Mouse (Mus musculus): ENCODE measurements around the gene Rps10. TPM values are rescaled to one million over a fixed set of nuclear protein-coding genes. Genes with fewer than 3 reads are reported as not detected.

The Rps10 gene
- polyA plus RNA-seq, 1 experiment from 2014 or later: 934 TPM

- Histone ChIP-seq H3K36me3 (ENCODE audit: control insufficient read depth, insufficient read depth, low read length) (no peaks in the 10 kb centered on the region; the same call in none of the 2 replicates), H3K4me1 (ENCODE audit: control insufficient read depth, insufficient read depth, low read length) (peaks cover 25% of the 10 kb centered on the region), H3K4me3 (ENCODE audit: low read length) (peak overlapping the region; percentile 95), H3K4me2 (ENCODE audit: low read depth, low read length) (peak overlapping the region; percentile 73), H3K27me3 (replicated peaks; ENCODE audit: control insufficient read depth, insufficient read depth, low read length) (no peaks in the 10 kb centered on the region), H3K9ac (ENCODE audit: low read depth, low read length) (peak overlapping the region; percentile 99), H3K9me3 (ENCODE audit: control insufficient read depth, low read length) (0 out of 2 replicates have a peak, but pooled peaks cover 2% of the 10 kb centered on the region), H3K27ac (ENCODE audit: low read length) (peak overlapping the region; percentile 91)
- 2% methylated on average over 23 of the region's 23 CpGs for WGBS
- ATAC-seq: no peak
Measured at GRCm38 (mm10) chr17:27621705-27622531, 14.6 kb downstream of the Rps10 start.

DNA sequence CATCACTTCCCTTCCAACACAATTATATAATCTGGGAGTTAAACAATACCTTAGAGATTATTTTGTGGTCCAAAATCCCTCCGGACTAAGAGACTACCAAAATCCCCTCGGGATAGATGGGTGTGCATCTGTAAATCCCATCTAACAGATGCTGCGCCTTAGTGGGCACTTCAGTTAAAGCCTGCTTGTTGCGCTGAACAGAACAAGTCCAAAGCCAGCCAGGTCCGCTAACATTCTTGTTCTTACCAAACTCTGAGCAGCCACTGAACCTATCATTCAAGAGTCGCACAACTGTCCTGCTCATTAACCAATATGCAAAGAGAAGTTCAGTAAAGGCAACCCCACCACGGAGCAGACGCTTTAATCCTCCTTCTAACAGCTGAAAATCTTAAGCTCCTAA lies 15.3 kb downstream of the Rps10 start:
- Histone ChIP-seq H3K4me3 (ENCODE audit: low read length) (peak overlapping the region; percentile 95), H3K9me3 (ENCODE audit: control insufficient read depth, low read length) (0 out of 2 replicates have a peak, but pooled peaks cover 2% of the 10 kb centered on the region), H3K9ac (ENCODE audit: low read depth, low read length) (peak overlapping the region; percentile 99), H3K36me3 (ENCODE audit: control insufficient read depth, insufficient read depth, low read length) (no peaks in the 10 kb centered on the region; the same call in none of the 2 replicates), H3K27ac (ENCODE audit: low read length) (no peak overlapping the region), H3K4me1 (ENCODE audit: control insufficient read depth, insufficient read depth, low read length) (peaks cover 21% of the 10 kb centered on the region), H3K27me3 (replicated peaks; ENCODE audit: control insufficient read depth, insufficient read depth, low read length) (no peaks in the 10 kb centered on the region), H3K4me2 (ENCODE audit: low read depth, low read length) (peak overlapping the region; percentile 73)
- no peak for ATAC-seq
- 46% methylated on average over 8 of the region's 8 CpGs for WGBS

DNA sequence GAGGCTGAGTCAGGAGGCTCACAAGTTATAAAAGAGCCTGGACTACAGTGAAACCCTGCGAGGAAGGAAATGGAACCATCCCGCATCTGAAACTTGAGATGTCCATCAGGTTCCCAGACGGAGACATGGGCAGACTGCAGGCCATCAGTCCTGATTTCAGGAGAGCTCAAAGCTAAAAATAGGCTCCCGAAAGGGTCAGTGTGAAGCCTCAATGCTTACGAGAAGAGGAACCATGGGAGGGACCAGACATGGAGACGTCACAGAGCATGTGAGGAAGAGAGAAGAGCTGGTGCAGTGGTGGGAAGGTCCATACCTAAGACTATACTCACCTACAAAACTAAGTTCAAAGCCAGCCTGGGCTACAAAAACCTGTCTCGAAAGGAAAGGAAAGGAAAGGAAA lies 21.1 kb downstream of the Rps10 start:
- whole genome bisulfite sequencing: 77% methylated on average over 7 of the region's 7 CpGs
- Histone ChIP-seq H3K9me3 (ENCODE audit: control insufficient read depth, low read length) (0 out of 2 replicates have a peak, but pooled peaks cover 2% of the 10 kb centered on the region), H3K4me1 (ENCODE audit: control insufficient read depth, insufficient read depth, low read length) (peaks cover 17% of the 10 kb centered on the region), H3K4me2 (ENCODE audit: low read depth, low read length) (no peak overlapping the region), H3K9ac (ENCODE audit: low read depth, low read length) (no peak overlapping the region), H3K27ac (ENCODE audit: low read length) (no peak overlapping the region), H3K36me3 (ENCODE audit: control insufficient read depth, insufficient read depth, low read length) (no peaks in the 10 kb centered on the region; the same call in none of the 2 replicates), H3K27me3 (replicated peaks; ENCODE audit: control insufficient read depth, insufficient read depth, low read length) (no peaks in the 10 kb centered on the region), H3K4me3 (ENCODE audit: low read length) (no peak overlapping the region)
- ATAC-seq: no peak

DNA sequence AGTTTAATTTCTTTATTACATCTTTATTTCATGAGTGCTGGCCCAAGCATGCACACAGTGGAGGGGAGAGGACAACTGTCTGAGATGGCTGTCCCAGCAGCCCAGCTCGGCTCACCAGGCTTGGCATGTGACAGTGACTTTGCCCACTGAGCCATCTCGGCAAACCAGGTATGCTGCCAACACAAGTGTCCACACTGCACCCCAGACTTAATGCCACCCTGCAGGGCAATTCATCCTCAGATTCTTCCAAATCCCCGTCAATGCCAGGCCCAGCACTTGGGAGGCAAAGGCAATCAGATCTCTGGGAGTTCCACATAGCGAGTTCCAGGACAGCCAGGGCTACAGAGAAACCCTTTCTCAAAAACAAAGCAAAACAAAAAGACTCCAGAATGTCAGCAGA lies 23.5 kb downstream of the Rps10 start:
- H3K4me3 ChIP-seq (ENCODE audit: low read length): no peak overlapping the region
- H3K4me1 ChIP-seq (ENCODE audit: control insufficient read depth, insufficient read depth, low read length): peaks cover 16% of the 10 kb centered on the region
- no peak overlapping the region for H3K4me2 ChIP-seq (ENCODE audit: low read depth, low read length)
- H3K36me3 ChIP-seq (ENCODE audit: control insufficient read depth, insufficient read depth, low read length): no peaks in the 10 kb centered on the region; the same call in 1 of the 2 replicates
- H3K9ac ChIP-seq (ENCODE audit: low read depth, low read length): no peak overlapping the region
- WGBS: 75% methylated on average over 4 of the region's 4 CpGs
- H3K9me3 ChIP-seq (ENCODE audit: control insufficient read depth, low read length): 0 out of 2 replicates have a peak, but pooled peaks cover 2% of the 10 kb centered on the region
- no peak overlapping the region for H3K27ac ChIP-seq (ENCODE audit: low read length)
- H3K27me3 ChIP-seq (replicated peaks; ENCODE audit: control insufficient read depth, insufficient read depth, low read length): no peaks in the 10 kb centered on the region
- no peak for ATAC-seq

DNA sequence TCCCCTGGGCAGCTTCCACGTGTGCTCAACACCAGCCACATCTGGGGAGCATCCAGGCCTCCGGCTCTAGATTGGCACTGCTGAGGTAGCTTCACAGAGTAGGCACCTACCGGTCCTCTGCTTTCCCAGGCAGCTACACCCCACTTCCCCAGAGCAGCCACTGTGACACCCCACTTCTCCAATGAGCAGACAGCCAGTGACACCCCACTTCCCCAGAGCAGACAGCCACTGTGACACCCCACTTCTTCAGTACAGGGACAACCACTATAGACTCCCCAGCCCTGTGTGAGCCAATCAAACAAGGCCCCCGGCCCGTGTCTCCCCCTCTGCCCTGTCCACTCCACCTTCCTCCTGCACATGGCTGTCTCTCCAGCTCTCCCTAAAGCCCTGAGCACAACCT lies 24.5 kb downstream of the Rps10 start:
- Histone ChIP-seq H3K9ac (ENCODE audit: low read depth, low read length) (0 out of 2 replicates have a peak overlapping the region, but pooled peaks have one; percentile 34), H3K27me3 (replicated peaks; ENCODE audit: control insufficient read depth, insufficient read depth, low read length) (no peaks in the 10 kb centered on the region), H3K4me3 (ENCODE audit: low read length) (no peak overlapping the region), H3K27ac (ENCODE audit: low read length) (no peak overlapping the region), H3K4me2 (ENCODE audit: low read depth, low read length) (no peak overlapping the region), H3K9me3 (ENCODE audit: control insufficient read depth, low read length) (no peaks in the 10 kb centered on the region), H3K36me3 (ENCODE audit: control insufficient read depth, insufficient read depth, low read length) (no peaks in the 10 kb centered on the region; the same call in 1 of the 2 replicates), H3K4me1 (ENCODE audit: control insufficient read depth, insufficient read depth, low read length) (peaks cover 16% of the 10 kb centered on the region)
- no peak for ATAC-seq
- 78% methylated on average over 5 of the region's 5 CpGs for WGBS

DNA sequence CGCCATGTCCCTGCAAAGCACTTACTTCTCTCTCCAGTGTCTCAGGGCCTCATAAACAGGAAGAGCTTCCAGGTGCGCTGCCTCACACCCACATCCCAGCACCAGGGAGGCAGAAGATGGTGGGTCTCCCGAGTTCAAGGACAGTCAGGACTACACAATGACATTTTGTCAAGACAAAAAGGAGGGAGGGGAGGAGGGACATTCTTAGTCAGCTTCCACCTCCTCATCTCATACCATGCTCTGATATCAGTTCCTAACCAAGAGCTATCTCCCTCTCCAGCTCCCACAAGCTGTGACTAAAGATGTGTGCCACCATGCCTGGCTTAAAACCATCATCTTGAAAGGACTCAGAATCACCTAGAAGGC lies 25.0 kb downstream of the Rps10 start:
- Histone ChIP-seq H3K27me3 (replicated peaks; ENCODE audit: control insufficient read depth, insufficient read depth, low read length) (no peaks in the 10 kb centered on the region), H3K9me3 (ENCODE audit: control insufficient read depth, low read length) (no peaks in the 10 kb centered on the region), H3K4me3 (ENCODE audit: low read length) (no peak overlapping the region), H3K4me1 (ENCODE audit: control insufficient read depth, insufficient read depth, low read length) (peaks cover 16% of the 10 kb centered on the region), H3K4me2 (ENCODE audit: low read depth, low read length) (no peak overlapping the region), H3K27ac (ENCODE audit: low read length) (no peak overlapping the region), H3K9ac (ENCODE audit: low read depth, low read length) (no peak overlapping the region), H3K36me3 (ENCODE audit: control insufficient read depth, insufficient read depth, low read length) (no peaks in the 10 kb centered on the region)
- ATAC-seq: no peak
- 63% methylated on average over 3 of the region's 3 CpGs for WGBS

GRCm38 (mm10) chr17:27610679-27611518 lies 25.6 kb downstream of the Rps10 start:
- no peak overlapping the region for H3K9ac ChIP-seq (ENCODE audit: low read depth, low read length)
- no peaks in the 10 kb centered on the region for H3K9me3 ChIP-seq (ENCODE audit: control insufficient read depth, low read length)
- H3K36me3 ChIP-seq (ENCODE audit: control insufficient read depth, insufficient read depth, low read length): no peaks in the 10 kb centered on the region
- peaks cover 19% of the 10 kb centered on the region for H3K4me1 ChIP-seq (ENCODE audit: control insufficient read depth, insufficient read depth, low read length)
- H3K27me3 ChIP-seq (replicated peaks; ENCODE audit: control insufficient read depth, insufficient read depth, low read length): no peaks in the 10 kb centered on the region
- H3K27ac ChIP-seq (ENCODE audit: low read length): no peak overlapping the region
- WGBS: 73% methylated on average over 10 of the region's 10 CpGs
- no peak overlapping the region for H3K4me2 ChIP-seq (ENCODE audit: low read depth, low read length)
- H3K4me3 ChIP-seq (ENCODE audit: low read length): no peak overlapping the region
- no peak for ATAC-seq

DNA sequence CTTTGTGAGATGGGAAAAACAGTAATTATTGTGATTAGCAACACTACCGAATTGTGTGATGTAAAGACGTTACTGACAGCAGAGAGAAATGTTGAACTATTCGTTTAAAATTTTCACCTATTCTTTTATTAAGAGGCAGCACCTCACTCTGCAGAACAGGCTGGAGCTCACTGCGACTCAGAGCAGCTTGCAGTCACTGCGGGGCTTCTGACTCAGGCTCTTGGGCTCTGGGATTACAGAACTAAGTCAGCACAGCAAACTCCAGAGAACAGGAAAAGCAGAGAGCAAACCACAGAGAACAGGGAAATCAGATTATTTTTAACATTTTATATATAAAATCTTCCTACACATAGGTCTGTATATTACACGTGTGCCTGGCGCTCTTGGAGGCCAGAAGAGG lies 26.9 kb downstream of the Rps10 start:
- H3K4me2 ChIP-seq (ENCODE audit: low read depth, low read length): no peak overlapping the region
- no peak overlapping the region for H3K27ac ChIP-seq (ENCODE audit: low read length)
- peaks cover 20% of the 10 kb centered on the region for H3K4me1 ChIP-seq (ENCODE audit: control insufficient read depth, insufficient read depth, low read length)
- H3K4me3 ChIP-seq (ENCODE audit: low read length): no peak overlapping the region
- no peak for ATAC-seq
- H3K36me3 ChIP-seq (ENCODE audit: control insufficient read depth, insufficient read depth, low read length): no peaks in the 10 kb centered on the region
- no peak overlapping the region for H3K9ac ChIP-seq (ENCODE audit: low read depth, low read length)
- no peaks in the 10 kb centered on the region for H3K27me3 ChIP-seq (replicated peaks; ENCODE audit: control insufficient read depth, insufficient read depth, low read length)
- WGBS: 83% methylated on average over 7 of the region's 7 CpGs
- H3K9me3 ChIP-seq (ENCODE audit: control insufficient read depth, low read length): no peaks in the 10 kb centered on the region

GRCm38 (mm10) chr17:27603522-27604234 lies 32.8 kb downstream of the Rps10 start:
- H3K9ac ChIP-seq (ENCODE audit: low read depth, low read length): 0 out of 2 replicates have a peak overlapping the region, but pooled peaks have one; percentile 27
- ATAC-seq: no peak
- no peak overlapping the region for H3K4me3 ChIP-seq (ENCODE audit: low read length)
- H3K4me1 ChIP-seq (ENCODE audit: control insufficient read depth, insufficient read depth, low read length): peaks cover 15% of the 10 kb centered on the region
- H3K27me3 ChIP-seq (replicated peaks; ENCODE audit: control insufficient read depth, insufficient read depth, low read length): no peaks in the 10 kb centered on the region
- 78% methylated on average over 21 of the region's 21 CpGs for WGBS
- H3K4me2 ChIP-seq (ENCODE audit: low read depth, low read length): no peak overlapping the region
- H3K27ac ChIP-seq (ENCODE audit: low read length): no peak overlapping the region
- H3K9me3 ChIP-seq (ENCODE audit: control insufficient read depth, low read length): no peaks in the 10 kb centered on the region
- no peaks in the 10 kb centered on the region for H3K36me3 ChIP-seq (ENCODE audit: control insufficient read depth, insufficient read depth, low read length)

Measured in intestine, embryonic 16.5 days (tissue).